25 mouse cellular contexts compared by ENCODE assay signal in genomic region chr14:115979233-115979632, GRCm38 (mm10).
A peak's percentile ranks its signal among the peaks of the same experiment; 100 is the strongest.
DNase-seq lines count a peak whose midpoint lies in the region; ATAC-seq and TF ChIP-seq lines count a peak whose summit lies in the region.
"Had no signal": no experiment of that assay in that cellular context is flagged by ENCODE, and none has a peak within 500 bp of the region (broad histone marks: within the 10 kb centered on the region; RNA-seq: fewer than 3 reads in every experiment).

No protein-coding gene starts in this region.

- TF ChIP-seq CTCF in liver, embryonic 14.5 days (IDR thresholded peaks at IDR 0.05; ENCODE audit: low read depth), result no peak
- no peak for TF ChIP-seq CTCF in gastrocnemius, adult 2 months (IDR thresholded peaks at IDR 0.05)

- peaks cover 0 to 3% of the 10 kb centered on the region in 2 experiments; a peak in 2 of 4 replicates for H3K4me1 ChIP-seq in liver, embryonic 14.5 days (replicated peaks; ENCODE audit: control insufficient read depth in 2 of 2, insufficient read depth in 2 of 2, low read length in 1 of 2)
- H3K4me1 ChIP-seq: embryonic facial prominence, embryonic 15.5 days; forebrain, embryonic 10.5 days; heart, embryonic 15.5 days; lung, embryonic 15.5 days; midbrain, embryonic 12.5 days had no signal

- H3K36me3 ChIP-seq in liver, embryonic 14.5 days (replicated peaks; ENCODE audit: control insufficient read depth, insufficient read depth, low read depth), result no peaks in the 10 kb centered on the region
- H3K36me3 ChIP-seq: embryonic facial prominence, embryonic 15.5 days; forebrain, embryonic 10.5 days; heart, embryonic 15.5 days; lung, embryonic 15.5 days; midbrain, embryonic 12.5 days had no signal

- no peaks in the 10 kb centered on the region for H3K27me3 ChIP-seq in liver, embryonic 14.5 days (ENCODE audit: control insufficient read depth, insufficient read depth, low read length)
- H3K27me3 ChIP-seq: embryonic facial prominence, embryonic 15.5 days; heart, embryonic 15.5 days; lung, embryonic 15.5 days; midbrain, embryonic 12.5 days had no signal

- no peaks in the 10 kb centered on the region for H3K9me3 ChIP-seq in liver, embryonic 14.5 days (ENCODE audit: control insufficient read depth, low read length)
- H3K9me3 ChIP-seq: embryonic facial prominence, embryonic 15.5 days; forebrain, embryonic 10.5 days; heart, embryonic 15.5 days; lung, embryonic 15.5 days; midbrain, embryonic 12.5 days had no signal

- ATAC-seq in granulocyte monocyte progenitor cell, adult 5-6 weeks (replicated peaks; ENCODE audit: poor library complexity, severe bottlenecking), result peak; percentile 42; the same call in 1 of the 2 replicates
- peak; percentile 99 for ATAC-seq in liver, embryonic 14.5 days (ENCODE audit: insufficient read depth)
- ATAC-seq in megakaryocyte-erythroid progenitor cell, adult 5-6 weeks (replicated peaks; ENCODE audit: low FRiP score, low TSS enrichment, poor library complexity, severe bottlenecking), result peak; percentile 100
- ATAC-seq: forebrain, postnatal 0 days; hindbrain, postnatal 0 days; intestine, embryonic 16.5 days; Patski had no signal

- WGBS in liver, embryonic 14.5 days (ENCODE audit: insufficient replicate concordance), result 4% methylated on average over 2 of the region's 2 CpGs

- no peak overlapping the region for H3K4me2 ChIP-seq in liver, embryonic 14.5 days (ENCODE audit: low read depth)
- H3K4me2 ChIP-seq: embryonic facial prominence, embryonic 15.5 days; heart, embryonic 15.5 days; lung, embryonic 15.5 days; midbrain, embryonic 12.5 days had no signal

- intact Hi-C loops in gastrocnemius, adult 2 months (cut with DNase I), result no loop called here

- no peak overlapping the region for H3K27ac ChIP-seq in liver, embryonic 14.5 days
- H3K27ac ChIP-seq in gastrocnemius, adult 2 months, result no peak overlapping the region
- H3K27ac ChIP-seq: embryonic facial prominence, embryonic 15.5 days; forebrain, embryonic 10.5 days; heart, embryonic 15.5 days; hindbrain, postnatal 0 days; left cerebral cortex, adult 2 months; lung, embryonic 15.5 days; macrophage; midbrain, embryonic 12.5 days; stomach, postnatal 0 days had no signal

- peak; percentile 48 for TF ChIP-seq EP300 in liver, embryonic 14.5 days (IDR thresholded peaks at IDR 0.05; ENCODE audit: low read depth)

- no peak overlapping the region for H3K4me3 ChIP-seq in liver, embryonic 14.5 days (ENCODE audit: insufficient read depth in 1 of 2, low read depth in 2 of 2, low read length in 2 of 2)
- H3K4me3 ChIP-seq in gastrocnemius, adult 2 months, result no peak overlapping the region
- H3K4me3 ChIP-seq: embryonic facial prominence, embryonic 15.5 days; forebrain, embryonic 10.5 days; heart, embryonic 15.5 days; left cerebral cortex, adult 2 months; lung, embryonic 15.5 days; midbrain, embryonic 12.5 days had no signal

- H3K9ac ChIP-seq in liver, embryonic 14.5 days (replicated peaks), result no peak overlapping the region
- H3K9ac ChIP-seq: embryonic facial prominence, embryonic 15.5 days; forebrain, postnatal 0 days; heart, embryonic 15.5 days; lung, embryonic 15.5 days; midbrain, embryonic 12.5 days had no signal

- DNase-seq in c-Kit-positive CD71-negative TER-119-negative erythroid progenitor cells, embryonic 14.5 days (ENCODE audit: low read depth), result peak; percentile 22
- DNase-seq in liver, embryonic 14.5 days (ENCODE audit: low read depth in 3 of 3, low spot score in 3 of 3), result peak; percentile 7 to 36 (median 9)
- DNase-seq in gastrocnemius, adult 18-20 months (ENCODE audit: low spot score), result no peak
- DNase-seq in gastrocnemius, adult 2 months, result no peak
- DNase-seq in kidney, adult 11 months, result no peak
- DNase-seq: adrenal gland, adult 2 months; cerebellum, adult 2 months; forebrain, postnatal 0 days; heart, postnatal 4 days; layer of hippocampus, adult 9-11 months; right cerebral cortex, postnatal 14 days; thymus, adult 2 months had no signal

Comparison
In these comparisons a context has a peak if more than half of its experiments do, and no peak if none do; other contexts are left out.
1. DNase-seq: peak in c-Kit-positive CD71-negative TER-119-negative erythroid progenitor cells, embryonic 14.5 days (single experiment) and liver, embryonic 14.5 days (3 of 3); none in gastrocnemius, adult 18-20 months (single experiment), gastrocnemius, adult 2 months (single experiment) and kidney, adult 11 months (single experiment).
2. ATAC-seq: peak in every context shown above with its lines; median percentile 100 in megakaryocyte-erythroid progenitor cell, adult 5-6 weeks; 99 in liver, embryonic 14.5 days; 42 in granulocyte monocyte progenitor cell, adult 5-6 weeks.